Mouse (Mus musculus): ENCODE results near the gene Arhgap45. TPM values are rescaled to one million over a fixed set of nuclear protein-coding genes. Genes with fewer than 3 reads are reported as not detected.

The Arhgap45 gene
- polyA plus RNA-seq, 1 experiment from 2014 or later = 1.7 TPM

- 59% methylated on average over 9 of the region's 9 CpGs for WGBS
- no peak for ATAC-seq
- H3K9ac ChIP-seq (ENCODE audit: low read depth, low read length) = no peak overlapping the region
- no peak overlapping the region for H3K4me3 ChIP-seq (ENCODE audit: low read length)
- H3K4me2 ChIP-seq (ENCODE audit: low read length) = no peak overlapping the region
- no peaks in the 10 kb centered on the region for H3K4me1 ChIP-seq (ENCODE audit: control insufficient read depth, insufficient read depth, low read depth, low read length)
- H3K9me3 ChIP-seq (ENCODE audit: control insufficient read depth, low read length) = no peaks in the 10 kb centered on the region
- H3K27me3 ChIP-seq (replicated peaks; ENCODE audit: control insufficient read depth, insufficient read depth, low read length) = peaks cover 3% of the 10 kb centered on the region
- no peak overlapping the region for H3K27ac ChIP-seq (ENCODE audit: low read depth, low read length)
- no peaks in the 10 kb centered on the region; the same call in 1 of the 2 replicates for H3K36me3 ChIP-seq (ENCODE audit: control insufficient read depth, insufficient read depth, low read length)
These were observed 12.8 kb upstream of the Arhgap45 start for GRCm38 (mm10) chr10:80003374-80004232.

DNA sequence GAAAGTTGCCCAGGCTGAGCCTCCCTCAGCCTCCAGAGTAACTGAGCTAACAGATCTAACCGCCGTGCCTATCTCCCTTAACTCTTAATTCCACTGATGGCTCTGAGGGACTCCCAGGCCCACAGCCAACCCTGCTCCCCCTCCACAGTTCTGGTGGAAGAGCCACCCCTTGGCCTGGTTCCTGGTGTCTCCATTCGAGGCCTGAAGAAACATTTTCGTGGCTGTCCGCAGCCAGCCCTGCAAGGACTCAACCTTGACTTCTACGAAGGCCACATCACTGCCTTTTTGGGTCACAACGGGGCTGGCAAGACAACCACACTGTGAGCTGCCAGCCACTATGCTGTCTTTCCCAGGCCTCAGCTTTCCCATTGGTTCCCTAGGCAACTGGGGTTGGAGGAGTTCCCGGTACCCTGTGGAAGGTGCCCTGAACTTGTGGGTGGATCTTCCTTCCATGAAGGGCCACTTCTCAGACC lies 12.2 kb upstream of the Arhgap45 start:
- Histone ChIP-seq H3K27me3 (replicated peaks; ENCODE audit: control insufficient read depth, insufficient read depth, low read length) (peaks cover 3% of the 10 kb centered on the region), H3K36me3 (ENCODE audit: control insufficient read depth, insufficient read depth, low read length) (peaks cover 5% of the 10 kb centered on the region), H3K9me3 (ENCODE audit: control insufficient read depth, low read length) (peaks cover 5% of the 10 kb centered on the region), H3K27ac (ENCODE audit: low read depth, low read length) (no peak overlapping the region), H3K9ac (ENCODE audit: low read depth, low read length) (no peak overlapping the region), H3K4me2 (ENCODE audit: low read length) (no peak overlapping the region), H3K4me1 (ENCODE audit: control insufficient read depth, insufficient read depth, low read depth, low read length) (no peaks in the 10 kb centered on the region), H3K4me3 (ENCODE audit: low read length) (no peak overlapping the region)
- 78% methylated on average over 8 of the region's 8 CpGs for WGBS
- no peak for ATAC-seq

DNA sequence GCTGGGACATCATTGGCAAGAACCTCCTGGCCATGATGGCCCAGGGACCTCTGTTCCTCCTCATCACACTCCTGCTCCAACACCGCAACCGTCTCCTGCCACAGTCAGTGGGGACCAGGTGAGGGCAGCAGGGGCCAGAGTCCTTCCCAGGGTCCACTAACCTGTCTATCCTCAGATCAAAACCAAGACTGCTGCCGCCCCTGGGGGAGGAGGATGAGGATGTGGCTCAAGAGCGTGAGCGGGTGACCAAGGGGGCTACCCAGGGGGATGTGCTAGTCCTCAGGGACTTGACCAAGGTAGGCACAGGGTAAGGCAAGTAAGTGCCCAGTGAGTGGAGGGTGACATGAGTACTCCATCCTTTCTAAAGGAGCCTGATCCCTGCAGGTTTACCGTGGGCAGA lies 4.7 kb upstream of the Arhgap45 start:
- Histone ChIP-seq H3K27ac (ENCODE audit: low read depth, low read length) (no peak overlapping the region), H3K4me1 (ENCODE audit: control insufficient read depth, insufficient read depth, low read depth, low read length) (no peaks in the 10 kb centered on the region), H3K36me3 (ENCODE audit: control insufficient read depth, insufficient read depth, low read length) (peaks cover 28% of the 10 kb centered on the region), H3K9ac (ENCODE audit: low read depth, low read length) (no peak overlapping the region), H3K4me2 (ENCODE audit: low read length) (no peak overlapping the region), H3K9me3 (ENCODE audit: control insufficient read depth, low read length) (peaks cover 25% of the 10 kb centered on the region), H3K4me3 (ENCODE audit: low read length) (no peak overlapping the region), H3K27me3 (replicated peaks; ENCODE audit: control insufficient read depth, insufficient read depth, low read length) (peaks cover 26% of the 10 kb centered on the region)
- WGBS = 91% methylated on average over 6 of the region's 6 CpGs
- no peak for ATAC-seq

- 39% methylated on average over 25 of the region's 25 CpGs for WGBS
- H3K4me2 ChIP-seq (ENCODE audit: low read length) = no peak overlapping the region
- H3K4me3 ChIP-seq (ENCODE audit: low read length) = no peak overlapping the region
- H3K36me3 ChIP-seq (ENCODE audit: control insufficient read depth, insufficient read depth, low read length) = peaks cover 28% of the 10 kb centered on the region
- H3K27ac ChIP-seq (ENCODE audit: low read depth, low read length) = no peak overlapping the region
- ATAC-seq = no peak
- H3K4me1 ChIP-seq (ENCODE audit: control insufficient read depth, insufficient read depth, low read depth, low read length) = no peaks in the 10 kb centered on the region
- H3K27me3 ChIP-seq (replicated peaks; ENCODE audit: control insufficient read depth, insufficient read depth, low read length) = peaks cover 26% of the 10 kb centered on the region
- H3K9ac ChIP-seq (ENCODE audit: low read depth, low read length) = no peak overlapping the region
- H3K9me3 ChIP-seq (ENCODE audit: control insufficient read depth, low read length) = peaks cover 25% of the 10 kb centered on the region
These were observed 2.8 kb upstream of the Arhgap45 start for GRCm38 (mm10) chr10:80013609-80014008.

- WGBS = 25% methylated on average over 28 of the region's 28 CpGs
These were observed 1.8 kb upstream of the Arhgap45 start for GRCm38 (mm10) chr10:80014484-80015290.

DNA sequence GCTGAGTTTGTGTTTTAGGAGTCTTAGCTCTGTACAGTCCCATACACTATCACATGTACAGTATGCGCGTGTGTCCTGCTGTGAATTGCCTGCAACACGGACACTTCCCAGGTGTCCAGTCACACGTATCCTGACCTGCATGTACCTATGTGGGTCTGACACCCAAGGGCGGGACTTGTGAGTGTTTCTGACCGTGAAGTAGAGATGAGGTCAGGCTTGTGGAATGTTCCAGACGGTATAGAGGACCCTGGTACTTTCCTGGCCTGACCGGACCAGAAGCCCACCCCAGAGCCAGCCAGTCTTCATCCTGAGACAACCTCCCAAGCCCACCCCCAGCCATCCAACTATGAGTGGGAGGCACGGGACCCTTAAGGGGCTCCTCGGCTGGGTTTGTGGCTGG lies 870 bp upstream of the Arhgap45 start:
- Histone ChIP-seq H3K4me3 (ENCODE audit: low read length) (no peak overlapping the region), H3K9me3 (ENCODE audit: control insufficient read depth, low read length) (peaks cover 11% of the 10 kb centered on the region), H3K36me3 (ENCODE audit: control insufficient read depth, insufficient read depth, low read length) (peaks cover 14% of the 10 kb centered on the region), H3K27me3 (replicated peaks; ENCODE audit: control insufficient read depth, insufficient read depth, low read length) (peaks cover 43% of the 10 kb centered on the region), H3K4me1 (ENCODE audit: control insufficient read depth, insufficient read depth, low read depth, low read length) (no peaks in the 10 kb centered on the region), H3K4me2 (ENCODE audit: low read length) (no peak overlapping the region), H3K27ac (ENCODE audit: low read depth, low read length) (no peak overlapping the region), H3K9ac (ENCODE audit: low read depth, low read length) (no peak overlapping the region)
- 87% methylated on average over 10 of the region's 10 CpGs for WGBS
- ATAC-seq = no peak

More at GRCm38 (mm10) chr10:80014484-80015290, 1.8 kb upstream of the Arhgap45 start:
- ATAC-seq = no peak
- no peak overlapping the region for H3K27ac ChIP-seq (ENCODE audit: low read depth, low read length)
- no peak overlapping the region for H3K9ac ChIP-seq (ENCODE audit: low read depth, low read length)
- H3K9me3 ChIP-seq (ENCODE audit: control insufficient read depth, low read length) = peaks cover 19% of the 10 kb centered on the region
- no peak overlapping the region for H3K4me3 ChIP-seq (ENCODE audit: low read length)
- no peaks in the 10 kb centered on the region for H3K4me1 ChIP-seq (ENCODE audit: control insufficient read depth, insufficient read depth, low read depth, low read length)
- no peak overlapping the region for H3K4me2 ChIP-seq (ENCODE audit: low read length)
- H3K27me3 ChIP-seq (replicated peaks; ENCODE audit: control insufficient read depth, insufficient read depth, low read length) = peaks cover 37% of the 10 kb centered on the region
- peaks cover 21% of the 10 kb centered on the region for H3K36me3 ChIP-seq (ENCODE audit: control insufficient read depth, insufficient read depth, low read length)

- H3K4me2 ChIP-seq (ENCODE audit: low read length) = no peak overlapping the region
- no peaks in the 10 kb centered on the region for H3K4me1 ChIP-seq (ENCODE audit: control insufficient read depth, insufficient read depth, low read depth, low read length)
- no peaks in the 10 kb centered on the region for H3K9me3 ChIP-seq (ENCODE audit: control insufficient read depth, low read length)
- no peak overlapping the region for H3K9ac ChIP-seq (ENCODE audit: low read depth, low read length)
- no peak for ATAC-seq
- peaks cover 1% of the 10 kb centered on the region for H3K36me3 ChIP-seq (ENCODE audit: control insufficient read depth, insufficient read depth, low read length)
- peaks cover 38% of the 10 kb centered on the region for H3K27me3 ChIP-seq (replicated peaks; ENCODE audit: control insufficient read depth, insufficient read depth, low read length)
- WGBS = 86% methylated on average over 10 of the region's 10 CpGs
- no peak overlapping the region for H3K27ac ChIP-seq (ENCODE audit: low read depth, low read length)
- no peak overlapping the region for H3K4me3 ChIP-seq (ENCODE audit: low read length)
These were observed 478 bp downstream of the Arhgap45 start for GRCm38 (mm10) chr10:80016931-80017330.

DNA sequence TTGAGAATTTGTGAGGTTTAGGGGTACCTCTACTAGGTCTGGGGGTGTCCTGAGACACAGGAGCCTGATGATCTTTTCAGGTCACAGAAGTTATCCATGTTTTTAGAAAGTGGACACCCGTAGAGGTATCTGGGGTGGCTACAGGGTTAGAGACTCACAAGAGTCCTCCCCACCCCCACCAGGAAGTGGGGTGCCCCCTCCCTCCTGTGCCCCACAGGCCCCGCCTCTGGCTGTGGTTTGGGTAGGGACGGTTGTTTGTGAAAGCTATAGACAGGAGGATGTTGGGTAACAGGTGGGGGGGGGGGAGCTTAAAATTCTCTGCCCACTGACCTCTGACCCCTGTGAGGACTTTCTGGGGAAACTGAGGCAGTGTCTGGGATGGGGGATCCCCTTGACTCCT lies 908 bp downstream of the Arhgap45 start:
- Histone ChIP-seq H3K9me3 (ENCODE audit: control insufficient read depth, low read length) (no peaks in the 10 kb centered on the region), H3K4me2 (ENCODE audit: low read length) (no peak overlapping the region), H3K4me3 (ENCODE audit: low read length) (no peak overlapping the region), H3K4me1 (ENCODE audit: control insufficient read depth, insufficient read depth, low read depth, low read length) (no peaks in the 10 kb centered on the region), H3K27ac (ENCODE audit: low read depth, low read length) (no peak overlapping the region), H3K9ac (ENCODE audit: low read depth, low read length) (no peak overlapping the region), H3K27me3 (replicated peaks; ENCODE audit: control insufficient read depth, insufficient read depth, low read length) (peaks cover 36% of the 10 kb centered on the region), H3K36me3 (ENCODE audit: control insufficient read depth, insufficient read depth, low read length) (no peaks in the 10 kb centered on the region)
- ATAC-seq = no peak
- 54% methylated on average over 2 of the region's 3 CpGs for WGBS

DNA sequence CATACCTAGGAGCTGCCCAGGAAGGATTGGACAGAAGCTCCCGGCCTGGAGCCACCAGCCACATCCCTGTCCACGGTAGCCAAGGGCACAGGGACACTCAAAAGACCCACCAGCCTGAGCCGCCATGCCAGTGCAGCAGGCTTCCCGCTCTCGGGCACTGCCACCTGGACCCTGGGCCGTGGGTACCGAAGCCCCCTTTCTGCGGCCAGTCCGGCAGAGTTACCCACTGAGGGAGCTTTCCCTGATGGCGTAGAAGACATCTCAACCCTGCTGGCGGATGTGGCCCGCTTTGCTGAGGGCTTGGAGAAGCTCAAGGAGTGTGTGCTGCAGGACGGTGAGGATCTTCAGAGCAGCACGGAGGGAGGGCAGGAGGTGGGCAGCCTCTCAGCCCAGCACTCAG lies 1.3 kb downstream of the Arhgap45 start:
- no peak overlapping the region for H3K4me3 ChIP-seq (ENCODE audit: low read length)
- H3K4me2 ChIP-seq (ENCODE audit: low read length) = no peak overlapping the region

More for the DNA sequence above, 1.3 kb downstream of the Arhgap45 start:
- Histone ChIP-seq H3K27ac (ENCODE audit: low read depth, low read length) (no peak overlapping the region), H3K36me3 (ENCODE audit: control insufficient read depth, insufficient read depth, low read length) (no peaks in the 10 kb centered on the region), H3K27me3 (replicated peaks; ENCODE audit: control insufficient read depth, insufficient read depth, low read length) (peaks cover 36% of the 10 kb centered on the region), H3K4me1 (ENCODE audit: control insufficient read depth, insufficient read depth, low read depth, low read length) (no peaks in the 10 kb centered on the region), H3K9ac (ENCODE audit: low read depth, low read length) (no peak overlapping the region), H3K9me3 (ENCODE audit: control insufficient read depth, low read length) (no peaks in the 10 kb centered on the region)
- 83% methylated on average over 14 of the region's 14 CpGs for WGBS
- no peak for ATAC-seq

Measured in hindbrain, embryonic 16.5 days (tissue).